Mouse (Mus musculus) liver, postnatal 0 days (tissue): ENCODE results near the gene Trmu. TPM values are rescaled to one million over a fixed set of nuclear protein-coding genes. Genes with fewer than 3 reads are reported as not detected.

Experiments
- ATAC-seq: fragments of 200-750 bp; cut with Nextera tagmentation; 2 replicates; pipeline ENCODE4 v1.8.0; 2017; ENCODE audit warnings: mild to moderate bottlenecking, moderate library complexity
- DNase-seq: peaks from one replicate; pipeline ENCODE4 v3.0.0-alpha.2; 2016
- H3K27ac ChIP-seq: fragments of 300-500 bp; sonication (generic); 2 replicates; pipeline ENCODE4 v1.5.1; 2014; ENCODE audit warnings: antibody characterized with exemption, moderate library complexity, mild to moderate bottlenecking, low read depth
- H3K27me3 ChIP-seq: fragments of 300-500 bp; sonication (generic); 2 replicates; pipeline ENCODE4 v1.6.1; 2014; ENCODE audit warnings: low read length, control low read depth, mixed read lengths; ENCODE audit not compliant: insufficient read depth
- H3K36me3 ChIP-seq: fragments of 300-500 bp; sonication (generic); replicated peaks from 2 replicates; pipeline ENCODE4 v1.6.1; 2014; ENCODE audit warnings: mild to moderate bottlenecking, control low read depth, low read length, moderate library complexity, mixed read lengths; ENCODE audit not compliant: insufficient read depth
- H3K4me1 ChIP-seq: fragments of 300-500 bp; sonication (generic); 2 replicates; pipeline ENCODE4 v1.6.1; 2014; ENCODE audit warnings: antibody characterized with exemption, mild to moderate bottlenecking, control low read depth; ENCODE audit not compliant: insufficient read depth
- H3K4me2 ChIP-seq: fragments of 300-500 bp; sonication (generic); 2 replicates; pipeline ENCODE4 v1.6.1; 2014; ENCODE audit warnings: low read depth, mild to moderate bottlenecking, low read length, moderate library complexity, mixed read lengths
- H3K4me3 ChIP-seq: fragments of 300-500 bp; sonication (generic); 2 replicates; pipeline ENCODE4 v1.5.1; 2014; ENCODE audit warnings: low read depth, low read length
- H3K9ac ChIP-seq: fragments of 300-500 bp; sonication (generic); replicated peaks from 2 replicates; pipeline ENCODE4 v1.6.1; 2014; ENCODE audit warnings: mild to moderate bottlenecking, moderate library complexity
- H3K9me3 ChIP-seq: fragments of 300-500 bp; sonication (generic); 2 replicates; pipeline ENCODE4 v1.6.1; 2016; ENCODE audit warnings: mild to moderate bottlenecking, control low read depth, low read length, mixed read lengths
- CTCF ChIP-seq: sonication (generic); IDR thresholded peaks from 2 replicates; pipeline ENCODE4 v1.5.1; 2016; ENCODE audit warnings: antibody characterized with exemption, low read depth
- EP300 ChIP-seq: IDR thresholded peaks from 2 replicates; pipeline ENCODE4 v1.6.1; 2016; ENCODE audit warnings: antibody characterized with exemption, low read depth, mild to moderate bottlenecking
- WGBS: fragments of 180-500 bp; shearing (Covaris S2); extraction: QIAGEN DNeasy Blood & Tissue Kit; methylation state at CpG from one replicate; pipeline ENCODE4 v1.1.7; 2014; ENCODE audit not compliant: insufficient replicate concordance; 5-methylcytosine and 5-hydroxymethylcytosine counted together
- polyA plus RNA-seq: library from polyadenylated mRNA; unstranded; fragments of >200 nt; fragmentation: Nextera tagmentation; extraction: Ambion mirVana; gene quantifications from 2 replicates; pipeline ENCODE4 v1.2.1, GENCODE M21; 2015

The Trmu gene
- polyA plus RNA-seq, 1 experiment from 2014 or later: 13.9 TPM

DNA sequence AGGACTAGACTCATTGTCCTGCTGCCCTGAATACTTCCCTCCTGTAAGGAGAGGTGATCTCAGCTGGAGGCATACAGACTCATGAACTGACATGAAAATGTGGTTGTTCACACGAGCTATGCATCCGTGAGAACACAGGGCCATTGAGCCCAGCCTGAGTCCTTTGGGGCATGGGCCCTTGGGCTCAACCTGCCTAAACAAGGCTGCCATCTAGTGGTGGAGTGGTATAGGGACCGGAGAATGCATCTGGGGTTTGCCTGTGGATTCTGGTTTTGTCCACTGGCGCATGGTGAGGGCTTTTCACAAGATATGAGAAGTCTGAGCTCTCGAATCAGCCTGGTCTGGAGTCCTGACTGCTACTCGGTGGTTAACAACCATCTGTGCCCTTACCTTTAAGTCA lies 11.4 kb upstream of the Trmu start:
- 41% methylated on average over 6 of the region's 6 CpGs for WGBS
- peaks cover 73% of the 10 kb centered on the region for H3K36me3 ChIP-seq
- no peaks in the 10 kb centered on the region for H3K4me1 ChIP-seq
- no peaks in the 10 kb centered on the region for H3K27me3 ChIP-seq
- DNase-seq (peak; percentile 77), ATAC-seq (peak; percentile 77)
- H3K4me3 ChIP-seq: no peak overlapping the region
- no peak for TF ChIP-seq EP300
- TF ChIP-seq CTCF: peak; percentile 95
- no peak overlapping the region for H3K9ac ChIP-seq
- H3K9me3 ChIP-seq: no peaks in the 10 kb centered on the region
- no peak overlapping the region for H3K27ac ChIP-seq
- H3K4me2 ChIP-seq: no peak overlapping the region

DNA sequence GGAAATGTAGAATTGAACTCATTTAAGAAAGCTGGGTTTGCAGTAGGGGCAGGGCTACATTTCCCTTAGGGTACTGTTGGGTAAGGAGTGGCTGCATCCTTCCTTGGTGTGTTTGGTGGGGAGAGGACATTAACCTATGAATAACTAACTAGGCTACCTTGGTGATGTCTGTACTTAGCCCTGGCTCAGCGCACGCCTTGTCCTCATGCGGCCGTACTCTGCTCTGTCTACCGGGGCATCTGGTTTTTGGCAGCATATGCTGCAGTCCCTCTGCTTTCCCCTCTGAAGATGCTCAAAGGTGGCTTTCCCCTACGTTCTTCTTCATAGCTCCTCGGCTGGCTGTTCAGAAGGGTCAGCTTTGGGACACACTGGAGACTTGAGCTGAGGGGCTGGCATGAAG lies 1.8 kb upstream of the Trmu start:
- no peaks in the 10 kb centered on the region for H3K9me3 ChIP-seq
- H3K27me3 ChIP-seq: no peaks in the 10 kb centered on the region
- no peak overlapping the region for H3K27ac ChIP-seq
- no peak for ATAC-seq
- no peak overlapping the region for H3K4me2 ChIP-seq
- H3K36me3 ChIP-seq: peaks cover 35% of the 10 kb centered on the region
- H3K9ac ChIP-seq: no peak overlapping the region
- TF ChIP-seq EP300 (no peak), CTCF (no peak)
- H3K4me3 ChIP-seq: no peak overlapping the region
- DNase-seq: no peak
- WGBS: 86% methylated on average over 7 of the region's 7 CpGs
- H3K4me1 ChIP-seq: peaks cover 12% of the 10 kb centered on the region

DNA sequence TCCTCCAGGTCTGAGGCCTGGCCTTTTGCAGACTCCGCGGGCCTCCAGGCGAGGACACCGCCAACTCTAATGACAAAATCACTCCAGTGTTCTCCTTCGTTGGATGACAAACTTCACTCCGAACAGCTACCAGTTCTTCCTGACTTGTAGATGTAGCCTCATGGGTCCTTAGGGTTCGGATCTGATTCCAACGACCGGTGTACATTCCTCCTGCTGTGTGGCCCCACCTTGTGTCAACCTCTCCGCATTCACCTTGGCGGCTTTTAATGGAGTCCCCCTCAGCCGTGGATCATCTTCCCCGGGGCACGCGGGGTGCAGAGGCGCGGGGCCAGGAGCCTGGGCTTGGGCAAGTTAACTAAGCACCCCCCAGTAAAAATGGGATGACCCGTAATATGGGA lies 385 bp downstream of the Trmu start:
- no peaks in the 10 kb centered on the region for H3K27me3 ChIP-seq
- peak overlapping the region; percentile 86 for H3K9ac ChIP-seq
- peaks cover 31% of the 10 kb centered on the region for H3K36me3 ChIP-seq
- H3K9me3 ChIP-seq: no peaks in the 10 kb centered on the region
- no peak for DNase-seq
- peak overlapping the region; percentile 72 for H3K4me2 ChIP-seq
- peak; percentile 47 for ATAC-seq
- WGBS: 2% methylated on average over 18 of the region's 18 CpGs
- peak overlapping the region; percentile 88 for H3K27ac ChIP-seq
- peak overlapping the region; percentile 80 for H3K4me3 ChIP-seq
- peaks cover 12% of the 10 kb centered on the region for H3K4me1 ChIP-seq
- TF ChIP-seq CTCF (no peak; the same call in 1 of the 2 replicates), EP300 (no peak)

- 84% methylated on average over 5 of the region's 5 CpGs for WGBS
- Histone ChIP-seq H3K4me2 (no peak overlapping the region), H3K9me3 (no peaks in the 10 kb centered on the region), H3K27me3 (no peaks in the 10 kb centered on the region), H3K4me3 (no peak overlapping the region), H3K36me3 (peaks cover 38% of the 10 kb centered on the region), H3K4me1 (no peaks in the 10 kb centered on the region), H3K9ac (no peak overlapping the region), H3K27ac (no peak overlapping the region)
- TF ChIP-seq CTCF: no peak
- TF ChIP-seq EP300: no peak
- no peak for DNase-seq
- no peak for ATAC-seq
These were observed 6.5 kb downstream of the Trmu start for GRCm38 (mm10) chr15:85885606-85886005.

DNA sequence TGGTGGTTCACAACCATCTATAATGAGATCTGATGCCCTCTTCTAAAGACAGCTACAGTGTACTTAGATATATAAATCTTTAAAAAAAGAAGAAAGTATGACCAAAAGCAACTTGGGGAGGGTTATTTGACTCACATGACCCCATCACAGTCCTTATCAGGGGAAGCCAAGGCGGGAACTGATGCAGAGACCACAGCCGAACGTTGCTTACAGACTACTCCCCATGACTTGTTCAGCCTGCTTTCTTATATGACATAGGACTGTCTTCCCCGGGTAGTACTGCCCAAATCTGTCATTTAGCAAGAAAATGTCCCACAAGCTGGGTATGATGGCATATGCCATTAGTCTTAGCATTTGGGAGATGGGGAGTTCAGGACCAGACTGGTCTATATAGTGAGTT lies 10.1 kb downstream of the Trmu start:
- Histone ChIP-seq H3K9me3 (no peaks in the 10 kb centered on the region), H3K4me1 (no peaks in the 10 kb centered on the region), H3K27me3 (no peaks in the 10 kb centered on the region), H3K27ac (no peak overlapping the region), H3K4me2 (no peak overlapping the region), H3K9ac (no peak overlapping the region), H3K36me3 (peaks cover 56% of the 10 kb centered on the region), H3K4me3 (no peak overlapping the region)
- 65% methylated on average over 4 of the region's 4 CpGs for WGBS
- TF ChIP-seq CTCF (no peak), EP300 (no peak)
- DNase-seq: no peak
- ATAC-seq: no peak

- Histone ChIP-seq H3K9ac (no peak overlapping the region), H3K4me2 (no peak overlapping the region), H3K27ac (no peak overlapping the region), H3K9me3 (no peaks in the 10 kb centered on the region), H3K27me3 (no peaks in the 10 kb centered on the region), H3K4me3 (no peak overlapping the region), H3K4me1 (no peaks in the 10 kb centered on the region), H3K36me3 (peaks cover 54% of the 10 kb centered on the region)
- 85% methylated on average over 10 of the region's 10 CpGs for WGBS
- no peak for ATAC-seq
- TF ChIP-seq CTCF (no peak), EP300 (no peak)
- DNase-seq: no peak
These were observed 12.9 kb downstream of the Trmu start for GRCm38 (mm10) chr15:85891971-85892370.

GRCm38 (mm10) chr15:85892498-85893118 lies 13.5 kb downstream of the Trmu start:
- no peak for ATAC-seq
- no peak for TF ChIP-seq CTCF
- TF ChIP-seq EP300: no peak
- H3K9ac ChIP-seq: no peak overlapping the region
- H3K4me1 ChIP-seq: no peaks in the 10 kb centered on the region
- no peaks in the 10 kb centered on the region for H3K9me3 ChIP-seq
- H3K27me3 ChIP-seq: no peaks in the 10 kb centered on the region
- H3K27ac ChIP-seq: no peak overlapping the region
- H3K4me2 ChIP-seq: no peak overlapping the region
- no peak for DNase-seq
- WGBS: 83% methylated on average over 13 of the region's 13 CpGs
- H3K36me3 ChIP-seq: peaks cover 58% of the 10 kb centered on the region
- H3K4me3 ChIP-seq: no peak overlapping the region
